Mouse (Mus musculus) heart, adult 2 months (tissue): ENCODE results near the gene Gale. TPM values are rescaled to one million over a fixed set of nuclear protein-coding genes. Genes with fewer than 3 reads are reported as not detected.

Source experiments
- DNase-seq, 2 experiments: peaks; one replicate each; pipeline ENCODE4 v3.0.0; 2021
- H3K27ac ChIP-seq: fragments of 200-600 bp; 2 replicates; pipeline ENCODE4 v1.8.1; 2022
- H3K27me3 ChIP-seq: fragments of 200-500 bp; 2 replicates; pipeline ENCODE4 v1.6.1; 2012; ENCODE audit warnings: mild to moderate bottlenecking, low read length, inconsistent platforms, mixed read lengths; ENCODE audit not compliant: control insufficient read depth, insufficient read depth
- H3K36me3 ChIP-seq: fragments of 200-500 bp; 2 replicates; pipeline ENCODE4 v1.6.1; 2012; ENCODE audit warnings: low read length, inconsistent platforms; ENCODE audit not compliant: control insufficient read depth, insufficient read depth
- H3K4me1 ChIP-seq: fragments of 200-500 bp; 2 replicates; pipeline ENCODE4 v1.6.1; 2011; ENCODE audit warnings: low read length; ENCODE audit not compliant: control insufficient read depth, insufficient read depth
- H3K4me3 ChIP-seq: fragments of 200-600 bp; 2 replicates; pipeline ENCODE4 v1.8.1; 2022
- H3K79me2 ChIP-seq: fragments of 200-500 bp; replicated peaks from 2 replicates; pipeline ENCODE4 v1.6.1; 2012; ENCODE audit warnings: mild to moderate bottlenecking, inconsistent platforms, low read length, moderate library complexity, mixed read lengths; ENCODE audit not compliant: control insufficient read depth, insufficient read depth
- H3K9ac ChIP-seq: fragments of 200-500 bp; 2 replicates; pipeline ENCODE4 v1.6.1; 2012; ENCODE audit warnings: low read depth, mild to moderate bottlenecking, control low read depth, inconsistent platforms, low read length, mixed read lengths
- CTCF ChIP-seq: fragments of 200-600 bp; IDR thresholded peaks from 2 replicates; pipeline ENCODE4 v1.8.1; 2022; ENCODE audit warnings: antibody characterized with exemption, mild to moderate bottlenecking, moderate library complexity
- EP300 ChIP-seq: fragments of 200-500 bp; IDR thresholded peaks from 2 replicates; pipeline ENCODE4 v1.6.1; 2011; ENCODE audit warnings: low read depth, low read length, control low read depth; ENCODE audit not compliant: insufficient read depth
- POLR2A ChIP-seq: fragments of 200-500 bp; IDR thresholded peaks from 2 replicates; pipeline ENCODE4 v1.6.1; 2011; ENCODE audit warnings: mild to moderate bottlenecking, low read depth, low read length, control low read depth; ENCODE audit not compliant: insufficient read depth
- WGBS: fragments of 180-500 bp; shearing (Covaris S2); methylation state at CpG from one replicate; pipeline ENCODE4 v1.1.7; 2018; 5-methylcytosine and 5-hydroxymethylcytosine counted together
- intact Hi-C: fragments of 180-260 bp; cut with DNase I; formaldehyde crosslinking; loops from one replicate; pipeline ENCODE4 v1.15.1; 2025
- polyA plus RNA-seq: library from polyadenylated mRNA; depleted of rRNA; stranded (reverse); fragments of >200 nt; gene quantifications from 2 replicates; pipeline ENCODE4 v1.2.3, GENCODE M21; 2012
- total RNA-seq, 2 experiments: library from RNA; stranded (reverse); gene quantifications; 2 replicates each; pipeline ENCODE4 v1.2.3; 2021

The Gale gene
- total and polyA plus RNA-seq, 3 experiments = 1.6 to 4.6 (median 2.0) TPM

GRCm38 (mm10) chr4:135953179-135953578, 10.3 kb upstream of the Gale start:
- Histone ChIP-seq H3K4me3 (no peak overlapping the region), H3K27ac (no peak overlapping the region), H3K36me3 (no peaks in the 10 kb centered on the region), H3K9ac (no peak overlapping the region), H3K4me1 (peaks cover 11% of the 10 kb centered on the region), H3K27me3 (no peaks in the 10 kb centered on the region), H3K79me2 (peaks cover 3% of the 10 kb centered on the region; the same call in 1 of the 2 replicates)
- no peak for DNase-seq
- TF ChIP-seq CTCF = no peak
- 87% methylated on average over 3 of the region's 3 CpGs for WGBS
- intact Hi-C loops = no loop called here

DNA sequence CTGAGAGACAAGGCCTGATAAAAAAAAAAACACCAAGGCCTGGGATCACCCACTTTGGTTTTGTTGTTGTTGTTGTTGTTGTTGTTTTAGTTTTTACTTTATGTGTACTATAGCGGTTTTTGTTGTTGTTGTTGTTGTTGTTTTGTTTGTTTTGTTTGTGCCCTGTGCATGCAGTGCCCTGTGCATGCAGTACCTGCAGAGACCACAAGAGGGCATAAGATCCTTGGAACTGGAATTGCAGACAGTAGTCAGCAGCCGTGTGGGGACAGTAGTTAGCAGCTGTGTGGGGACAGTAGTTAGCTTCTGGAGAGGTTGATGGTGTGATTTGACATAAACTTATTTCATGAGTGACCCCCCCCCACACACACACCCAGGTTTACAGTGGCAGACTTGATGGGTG, 9.3 kb upstream of the Gale start:
- no peak overlapping the region for H3K4me3 ChIP-seq
- H3K9ac ChIP-seq = no peak overlapping the region
- peak; percentile 66 to 82 for DNase-seq
- H3K4me1 ChIP-seq = peaks cover 7% of the 10 kb centered on the region
- no peaks in the 10 kb centered on the region for H3K36me3 ChIP-seq
- WGBS = 23% methylated on average over 2 of the region's 2 CpGs
- H3K27ac ChIP-seq = no peak overlapping the region
- H3K79me2 ChIP-seq = peaks cover 3% of the 10 kb centered on the region; the same call in 1 of the 2 replicates
- H3K27me3 ChIP-seq = no peaks in the 10 kb centered on the region
- intact Hi-C loops = no loop called here
- TF ChIP-seq EP300 (peak; percentile 69; the same call in 1 of the 2 replicates), POLR2A (no peak), CTCF (peak; percentile 95)

GRCm38 (mm10) chr4:135955886-135956285, 7.6 kb upstream of the Gale start:
- no peak overlapping the region for H3K27ac ChIP-seq
- H3K36me3 ChIP-seq = no peaks in the 10 kb centered on the region
- no peak overlapping the region for H3K4me3 ChIP-seq
- H3K4me1 ChIP-seq = no peaks in the 10 kb centered on the region
- no peaks in the 10 kb centered on the region for H3K79me2 ChIP-seq
- WGBS = 75% methylated on average over 9 of the region's 9 CpGs
- DNase-seq = no peak
- TF ChIP-seq EP300 (no peak), CTCF (no peak), POLR2A (no peak)
- no peaks in the 10 kb centered on the region for H3K27me3 ChIP-seq
- intact Hi-C loops = no loop called here
- H3K9ac ChIP-seq = no peak overlapping the region

GRCm38 (mm10) chr4:135958354-135958753, 5.2 kb upstream of the Gale start:
- no peaks in the 10 kb centered on the region for H3K36me3 ChIP-seq
- no peak overlapping the region for H3K9ac ChIP-seq
- peaks cover 2% of the 10 kb centered on the region for H3K4me1 ChIP-seq
- no peak for DNase-seq
- H3K4me3 ChIP-seq = no peak overlapping the region
- H3K27me3 ChIP-seq = no peaks in the 10 kb centered on the region
- intact Hi-C loops = no loop called here
- TF ChIP-seq CTCF = no peak
- no peak for TF ChIP-seq POLR2A
- no peak for TF ChIP-seq EP300
- no peaks in the 10 kb centered on the region for H3K79me2 ChIP-seq
- H3K27ac ChIP-seq = no peak overlapping the region
- WGBS = 60% methylated on average over 8 of the region's 8 CpGs

DNA sequence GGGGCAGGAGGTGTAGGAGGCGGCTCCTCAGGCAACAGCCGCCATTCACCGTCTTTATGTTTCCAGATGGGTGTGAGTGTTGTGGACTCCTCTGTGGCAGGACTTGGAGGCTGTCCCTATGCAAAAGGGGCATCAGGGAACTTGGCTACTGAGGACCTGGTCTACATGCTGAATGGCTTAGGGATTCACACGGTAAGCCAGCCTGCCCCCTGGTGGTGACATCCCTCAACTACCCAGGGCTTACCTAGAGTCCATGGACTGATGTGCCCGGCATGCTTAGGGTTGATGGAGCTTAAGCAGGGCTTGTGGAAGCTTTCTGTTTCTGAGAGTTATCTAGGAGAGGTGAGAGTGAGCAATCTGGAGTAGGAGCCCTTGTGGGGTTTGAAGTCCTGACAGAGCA, 2.8 kb upstream of the Gale start:
- no peak for TF ChIP-seq POLR2A
- peak; percentile 95 for TF ChIP-seq CTCF
- 0 out of 2 replicates have a peak, but pooled peaks have one; percentile 72 for TF ChIP-seq EP300
- Histone ChIP-seq H3K9ac (no peak overlapping the region), H3K36me3 (no peaks in the 10 kb centered on the region), H3K4me3 (no peak overlapping the region), H3K4me1 (peaks cover 2% of the 10 kb centered on the region), H3K27me3 (no peaks in the 10 kb centered on the region), H3K79me2 (no peaks in the 10 kb centered on the region), H3K27ac (no peak overlapping the region)
- intact Hi-C loops = loop anchor here (1.0 to 5.0 kb wide), 2 partner anchors 70 to 92 kb away; partner anchors contain the start of gene Rpl11
- WGBS = 27% methylated on average over 5 of the region's 5 CpGs
- peak; percentile 76 to 82 for DNase-seq

DNA sequence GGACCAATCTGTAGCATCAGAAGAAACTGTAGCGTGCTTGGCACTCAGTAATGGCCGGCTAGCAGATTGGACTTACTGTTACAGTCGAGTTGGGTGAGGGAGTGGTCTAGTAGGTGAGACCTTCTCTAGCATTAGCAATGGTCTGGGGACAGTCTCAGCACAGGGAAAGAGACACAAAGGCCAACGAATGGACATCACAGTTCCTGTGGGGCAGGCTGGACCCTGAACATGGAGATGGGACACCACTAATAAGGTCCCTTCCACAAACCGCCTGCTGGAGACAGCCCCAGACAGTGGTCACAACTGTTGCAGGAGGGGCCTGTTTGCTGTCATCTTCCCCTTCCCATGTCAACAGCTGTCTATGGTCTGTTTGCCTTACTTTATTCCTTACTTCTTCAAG, 1.8 kb upstream of the Gale start:
- H3K9ac ChIP-seq = no peak overlapping the region
- WGBS = 88% methylated on average over 5 of the region's 5 CpGs
- no peak for TF ChIP-seq CTCF
- TF ChIP-seq POLR2A = no peak
- TF ChIP-seq EP300 = no peak
- intact Hi-C loops = loop anchor here (2.0 to 5.0 kb wide), 3 partner anchors 41 to 91 kb away; partner anchors contain the start of genes Eloa, Fuca1 and Rpl11
- H3K79me2 ChIP-seq = no peaks in the 10 kb centered on the region
- no peaks in the 10 kb centered on the region for H3K36me3 ChIP-seq
- H3K27ac ChIP-seq = no peak overlapping the region
- H3K4me1 ChIP-seq = peaks cover 2% of the 10 kb centered on the region
- no peak overlapping the region for H3K4me3 ChIP-seq
- DNase-seq = no peak
- no peaks in the 10 kb centered on the region for H3K27me3 ChIP-seq
